Mouse (Mus musculus): Measurements from ENCODE around the gene Plcg2. TPM values are rescaled to one million over a fixed set of nuclear protein-coding genes. Genes with fewer than 3 reads are reported as not detected.

Gene Plcg2
- polyA plus RNA-seq (2014; fragmentation: Nextera tagmentation; extraction: Ambion mirVana): 3.8 and 4.1 TPM in 2 replicates

DNA sequence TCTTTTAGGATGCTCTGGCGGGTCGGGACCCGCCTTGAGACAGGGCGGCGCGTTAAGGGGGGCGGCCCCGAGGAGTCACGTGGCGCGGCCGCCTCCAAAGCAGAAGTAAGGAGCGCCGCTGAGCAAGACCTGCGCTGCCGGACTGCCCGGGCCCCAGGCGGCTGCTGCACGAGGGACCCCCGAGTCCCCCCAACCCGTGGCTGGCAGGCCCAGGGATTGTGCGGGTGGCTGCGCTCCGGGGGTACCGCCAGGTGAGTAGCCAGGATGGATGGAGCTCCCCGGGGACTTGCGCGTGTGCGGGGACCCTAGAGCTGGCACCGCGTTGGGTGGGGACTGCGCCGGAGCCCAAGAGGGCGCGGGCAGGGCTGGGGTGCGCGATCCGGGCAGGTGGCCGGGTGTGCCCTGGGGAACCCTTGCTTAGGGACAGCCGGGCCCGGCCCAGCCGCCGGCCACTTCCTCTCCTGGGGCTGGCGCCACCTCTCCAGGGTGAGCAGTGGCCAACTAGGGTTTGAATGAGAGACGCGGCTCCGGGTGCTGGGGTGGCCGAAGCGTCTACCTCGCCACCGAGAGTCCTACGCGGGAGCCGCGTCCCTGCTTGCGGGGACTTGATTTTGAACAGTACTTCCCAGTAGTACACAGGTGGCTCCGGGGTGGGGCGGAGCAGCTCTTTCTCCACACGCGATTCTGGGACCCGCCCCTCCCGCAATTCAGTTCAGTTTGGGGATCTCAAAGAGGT lies at the start of gene Plcg2:
Gene Plcg2 (plus strand): TSS at position 113 of the 736 bp plus-strand sequence.
- peak within 1 kb of the TSS; percentile 64 for H3K9ac ChIP-seq (ENCODE audit: low read depth, low read length)
- H3K27ac ChIP-seq (replicated peaks; ENCODE audit: low read depth, low read length): no peak within 1 kb of the TSS; the same call in 1 of the 2 replicates
- DNase-seq (ENCODE audit: low spot score) (peak; percentile 30), ATAC-seq (ENCODE audit: low read depth) (peak; percentile 67)
- H3K4me3 ChIP-seq (ENCODE audit: low read depth, low read length): peak within 1 kb of the TSS; percentile 58
- 0 out of 2 replicates have a peak, but pooled peaks cover 10% of the 10 kb centered on the region for H3K4me1 ChIP-seq (ENCODE audit: control insufficient read depth, insufficient read depth, low read length)
- H3K36me3 ChIP-seq (ENCODE audit: control insufficient read depth, insufficient read depth, low read length): no peaks in the 10 kb centered on the region
- H3K27me3 ChIP-seq (replicated peaks; ENCODE audit: control insufficient read depth, insufficient read depth, low read length): peaks cover 21% of the 10 kb centered on the region
- under 1% methylated on average over 27 of the region's 62 CpGs for WGBS
- peak within 1 kb of the TSS; percentile 99 for H3K4me2 ChIP-seq (ENCODE audit: low read depth, low read length)
- no peaks in the 10 kb centered on the region for H3K9me3 ChIP-seq (ENCODE audit: control insufficient read depth, low read length)

DNA sequence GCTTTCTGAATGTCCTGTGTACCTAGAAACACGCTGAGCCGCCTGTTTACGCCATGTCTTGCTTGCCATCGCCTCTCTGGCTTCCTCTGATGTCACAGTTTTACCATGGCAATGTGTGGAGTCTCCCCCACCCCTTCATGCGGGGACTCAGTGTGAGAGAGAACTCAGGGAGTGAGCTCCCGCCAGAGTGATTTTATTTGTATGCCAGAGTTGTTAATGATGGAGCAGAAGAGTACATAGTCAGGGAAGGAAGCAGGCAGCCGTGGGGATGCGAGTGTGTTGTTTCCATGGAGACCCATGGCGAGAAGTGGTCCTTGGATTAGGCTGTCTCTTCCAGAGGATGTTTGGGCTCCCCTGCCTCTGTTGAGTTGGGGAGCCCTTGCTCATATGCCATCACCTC lies 47.0 kb upstream of the Plcg2 start:
- no peaks in the 10 kb centered on the region for H3K9me3 ChIP-seq (ENCODE audit: control insufficient read depth, low read length)
- 86% methylated on average over 9 of the region's 9 CpGs for WGBS

DNA sequence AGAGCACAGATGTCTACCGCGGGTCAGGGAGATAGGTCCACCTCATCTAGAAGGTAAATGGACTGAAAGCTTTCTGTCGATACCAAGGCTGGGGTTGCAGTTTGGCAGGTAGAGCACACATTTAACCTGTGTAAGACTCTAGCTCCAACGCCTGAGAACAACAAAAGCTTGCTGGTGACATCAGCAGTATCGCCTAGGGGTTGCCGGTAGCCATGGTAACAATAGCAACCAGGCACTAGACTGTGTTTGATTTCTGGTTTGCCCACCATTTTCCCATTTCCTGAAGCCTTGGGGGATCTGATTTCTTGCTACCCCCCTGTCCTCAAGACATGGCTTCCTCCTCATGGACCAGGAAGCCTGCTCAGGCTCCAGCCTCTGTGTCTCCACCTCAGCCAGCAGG lies 44.1 kb upstream of the Plcg2 start:
- Histone ChIP-seq H3K4me1 (ENCODE audit: control insufficient read depth, insufficient read depth, low read length) (no peaks in the 10 kb centered on the region), H3K9ac (ENCODE audit: low read depth, low read length) (no peak overlapping the region), H3K27ac (replicated peaks; ENCODE audit: low read depth, low read length) (no peak overlapping the region), H3K36me3 (ENCODE audit: control insufficient read depth, insufficient read depth, low read length) (peaks cover 88% of the 10 kb centered on the region), H3K9me3 (ENCODE audit: control insufficient read depth, low read length) (no peaks in the 10 kb centered on the region), H3K4me2 (ENCODE audit: low read depth, low read length) (no peak overlapping the region), H3K27me3 (replicated peaks; ENCODE audit: control insufficient read depth, insufficient read depth, low read length) (no peaks in the 10 kb centered on the region), H3K4me3 (ENCODE audit: low read depth, low read length) (no peak overlapping the region)
- WGBS: 80% methylated on average over 6 of the region's 6 CpGs
- ATAC-seq (ENCODE audit: low read depth) (no peak), DNase-seq (ENCODE audit: low spot score) (no peak)

More for the DNA sequence above, 47.0 kb upstream of the Plcg2 start:
- no peaks in the 10 kb centered on the region for H3K27me3 ChIP-seq (replicated peaks; ENCODE audit: control insufficient read depth, insufficient read depth, low read length)
- no peaks in the 10 kb centered on the region for H3K4me1 ChIP-seq (ENCODE audit: control insufficient read depth, insufficient read depth, low read length)
- no peak overlapping the region for H3K27ac ChIP-seq (replicated peaks; ENCODE audit: low read depth, low read length)
- H3K36me3 ChIP-seq (ENCODE audit: control insufficient read depth, insufficient read depth, low read length): peaks cover 91% of the 10 kb centered on the region
- no peak overlapping the region for H3K9ac ChIP-seq (ENCODE audit: low read depth, low read length)
- no peak overlapping the region for H3K4me2 ChIP-seq (ENCODE audit: low read depth, low read length)
- H3K4me3 ChIP-seq (ENCODE audit: low read depth, low read length): no peak overlapping the region
- no peak for DNase-seq (ENCODE audit: low spot score)
- ATAC-seq (ENCODE audit: low read depth): no peak

DNA sequence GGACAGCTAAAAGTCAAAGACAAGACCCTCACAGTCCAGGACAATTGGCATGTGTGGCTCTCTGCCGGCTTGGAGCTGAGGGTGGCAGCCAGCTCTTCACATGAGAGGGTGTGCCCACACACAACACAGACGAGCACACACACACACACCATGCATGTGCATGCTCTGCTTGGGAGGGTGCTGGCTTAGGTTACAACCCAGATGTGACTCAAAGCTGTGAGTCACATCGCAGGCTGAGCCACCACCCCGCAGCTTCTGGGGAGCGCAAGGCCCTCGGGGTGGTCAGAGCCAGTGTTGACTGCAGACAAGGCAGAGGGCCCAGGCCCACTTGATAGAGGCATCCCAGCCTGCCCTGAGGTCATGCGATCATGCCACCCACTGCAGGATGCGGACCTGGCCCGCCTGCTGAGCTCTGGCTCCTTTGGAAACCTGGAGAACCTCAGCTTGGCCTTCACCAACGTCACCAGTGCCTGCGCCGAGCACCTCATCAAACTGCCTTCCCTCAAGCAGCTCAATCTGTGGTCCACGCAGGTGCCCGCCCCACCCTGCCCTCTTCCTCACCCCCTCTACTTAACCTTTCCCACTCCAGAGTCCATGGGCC lies 43.5 kb upstream of the Plcg2 start:
- Histone ChIP-seq H3K4me1 (ENCODE audit: control insufficient read depth, insufficient read depth, low read length) (no peaks in the 10 kb centered on the region), H3K4me3 (ENCODE audit: low read depth, low read length) (no peak overlapping the region), H3K9ac (ENCODE audit: low read depth, low read length) (no peak overlapping the region), H3K27me3 (replicated peaks; ENCODE audit: control insufficient read depth, insufficient read depth, low read length) (no peaks in the 10 kb centered on the region), H3K9me3 (ENCODE audit: control insufficient read depth, low read length) (no peaks in the 10 kb centered on the region), H3K36me3 (ENCODE audit: control insufficient read depth, insufficient read depth, low read length) (peaks cover 83% of the 10 kb centered on the region), H3K4me2 (ENCODE audit: low read depth, low read length) (no peak overlapping the region), H3K27ac (replicated peaks; ENCODE audit: low read depth, low read length) (no peak overlapping the region)
- ATAC-seq (ENCODE audit: low read depth) (no peak), DNase-seq (ENCODE audit: low spot score) (no peak)
- WGBS: 93% methylated on average over 12 of the region's 14 CpGs

DNA sequence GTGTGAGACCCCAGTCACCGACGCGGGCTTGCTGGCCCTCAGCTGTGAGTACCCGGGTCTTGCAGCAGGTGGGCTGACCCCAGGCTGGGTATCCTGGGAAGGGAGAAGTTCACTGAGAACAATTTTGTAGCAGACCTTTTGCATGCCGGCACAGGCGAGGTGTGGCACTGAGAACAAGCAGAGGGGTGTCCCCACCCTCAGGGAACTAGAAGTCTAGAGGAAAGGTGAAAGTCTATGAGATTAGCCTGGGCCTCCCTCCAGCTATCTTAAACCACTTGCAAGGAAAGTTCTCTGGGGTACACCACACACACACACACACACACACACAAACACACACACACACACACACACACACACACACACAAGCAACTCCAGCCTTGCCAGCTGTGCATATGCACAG lies 42.4 kb upstream of the Plcg2 start:
- no peak overlapping the region for H3K4me3 ChIP-seq (ENCODE audit: low read depth, low read length)
- ATAC-seq (ENCODE audit: low read depth) (no peak), DNase-seq (ENCODE audit: low spot score) (no peak)
- WGBS: 84% methylated on average over 6 of the region's 6 CpGs
- no peaks in the 10 kb centered on the region for H3K9me3 ChIP-seq (ENCODE audit: control insufficient read depth, low read length)
- no peaks in the 10 kb centered on the region for H3K4me1 ChIP-seq (ENCODE audit: control insufficient read depth, insufficient read depth, low read length)
- no peaks in the 10 kb centered on the region for H3K27me3 ChIP-seq (replicated peaks; ENCODE audit: control insufficient read depth, insufficient read depth, low read length)
- no peak overlapping the region for H3K4me2 ChIP-seq (ENCODE audit: low read depth, low read length)
- no peak overlapping the region for H3K9ac ChIP-seq (ENCODE audit: low read depth, low read length)
- peaks cover 75% of the 10 kb centered on the region for H3K36me3 ChIP-seq (ENCODE audit: control insufficient read depth, insufficient read depth, low read length)
- no peak overlapping the region for H3K27ac ChIP-seq (replicated peaks; ENCODE audit: low read depth, low read length)

DNA sequence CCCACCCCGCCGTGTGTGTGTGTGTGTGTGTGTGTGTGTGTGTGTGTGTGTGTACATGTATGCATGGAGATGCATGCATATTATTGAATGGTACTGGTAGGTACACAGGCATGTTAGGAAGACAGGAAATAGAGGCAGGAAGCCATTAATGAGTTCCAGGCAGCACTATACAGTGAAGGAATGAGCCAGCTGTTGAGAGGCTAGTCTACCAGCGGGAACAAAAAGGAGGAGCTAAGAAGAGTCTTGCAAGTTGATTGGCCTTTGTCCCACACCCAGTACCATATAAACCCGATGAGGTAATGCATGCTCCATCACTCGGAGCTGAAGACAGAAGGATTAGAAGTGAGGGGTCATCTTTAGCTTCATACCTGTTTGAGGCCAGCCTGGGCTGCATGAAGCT lies 39.7 kb upstream of the Plcg2 start:
- Histone ChIP-seq H3K27ac (replicated peaks; ENCODE audit: low read depth, low read length) (no peak overlapping the region), H3K9ac (ENCODE audit: low read depth, low read length) (no peak overlapping the region), H3K27me3 (replicated peaks; ENCODE audit: control insufficient read depth, insufficient read depth, low read length) (no peaks in the 10 kb centered on the region), H3K36me3 (ENCODE audit: control insufficient read depth, insufficient read depth, low read length) (peaks cover 48% of the 10 kb centered on the region), H3K9me3 (ENCODE audit: control insufficient read depth, low read length) (no peaks in the 10 kb centered on the region), H3K4me1 (ENCODE audit: control insufficient read depth, insufficient read depth, low read length) (no peaks in the 10 kb centered on the region), H3K4me3 (ENCODE audit: low read depth, low read length) (no peak overlapping the region), H3K4me2 (ENCODE audit: low read depth, low read length) (no peak overlapping the region)
- 46% methylated on average over 4 of the region's 5 CpGs for WGBS
- DNase-seq (ENCODE audit: low spot score) (peak; percentile 54), ATAC-seq (ENCODE audit: low read depth) (0 out of 2 replicates have a peak, but pooled peaks have one; percentile 19)

DNA sequence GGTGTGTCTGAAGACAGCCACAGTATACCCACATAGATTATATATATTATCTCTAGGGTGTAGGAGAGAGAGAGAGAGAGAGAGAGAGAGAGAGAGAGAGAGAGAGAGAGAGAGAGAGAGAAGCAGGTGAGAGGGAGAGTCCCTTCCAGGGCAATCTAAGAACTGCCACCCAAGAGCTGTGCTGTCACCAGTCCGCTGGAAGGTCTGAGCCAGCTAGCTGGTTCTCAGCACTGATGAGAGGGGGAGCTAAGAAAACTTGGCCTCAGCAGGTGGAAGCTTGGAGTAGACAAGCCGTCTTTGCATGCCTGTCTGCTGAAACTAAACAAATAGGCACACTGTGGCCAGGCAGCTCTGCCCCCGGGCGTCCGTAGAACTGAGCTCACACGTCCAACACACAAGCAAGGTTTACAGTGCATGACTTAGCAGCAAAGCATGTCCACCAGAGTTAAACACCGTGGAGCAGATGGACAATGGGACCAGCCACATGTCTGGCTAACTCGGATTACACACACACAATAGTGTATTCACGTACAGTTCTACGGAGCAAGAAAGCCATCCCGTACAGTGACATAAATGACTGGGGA lies 35.3 kb upstream of the Plcg2 start:
- 63% methylated on average over 11 of the region's 11 CpGs for WGBS

DNA sequence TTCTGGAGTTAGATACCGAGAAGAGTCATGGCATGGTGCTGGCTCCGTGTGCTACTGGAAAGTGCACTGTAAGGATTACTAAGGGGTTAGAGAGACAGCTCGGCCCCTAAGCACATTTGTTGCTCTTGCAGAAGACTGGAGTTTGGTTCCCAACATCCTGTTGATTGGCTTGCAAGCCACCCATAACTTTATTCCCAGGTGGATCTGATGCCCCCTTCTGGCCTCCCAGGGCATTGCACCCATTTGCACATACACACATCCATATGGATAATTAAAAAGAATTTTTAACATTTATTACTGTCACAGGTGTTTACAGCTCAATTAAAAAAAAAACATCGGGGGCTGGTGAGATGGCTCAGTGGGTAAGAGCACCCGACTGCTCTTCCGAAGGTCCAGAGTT lies 33.6 kb upstream of the Plcg2 start:
- ATAC-seq (ENCODE audit: low read depth) (no peak), DNase-seq (ENCODE audit: low spot score) (no peak)
- no peak overlapping the region for H3K4me3 ChIP-seq (ENCODE audit: low read depth, low read length)
- H3K9ac ChIP-seq (ENCODE audit: low read depth, low read length): no peak overlapping the region
- WGBS: 94% methylated on average over 6 of the region's 6 CpGs
- no peak overlapping the region for H3K4me2 ChIP-seq (ENCODE audit: low read depth, low read length)
- 0 out of 2 replicates have a peak, but pooled peaks cover 3% of the 10 kb centered on the region for H3K36me3 ChIP-seq (ENCODE audit: control insufficient read depth, insufficient read depth, low read length)
- no peaks in the 10 kb centered on the region for H3K27me3 ChIP-seq (replicated peaks; ENCODE audit: control insufficient read depth, insufficient read depth, low read length)
- no peak overlapping the region for H3K27ac ChIP-seq (replicated peaks; ENCODE audit: low read depth, low read length)
- H3K4me1 ChIP-seq (ENCODE audit: control insufficient read depth, insufficient read depth, low read length): no peaks in the 10 kb centered on the region
- H3K9me3 ChIP-seq (ENCODE audit: control insufficient read depth, low read length): no peaks in the 10 kb centered on the region

More for the DNA sequence above, 35.3 kb upstream of the Plcg2 start:
- Histone ChIP-seq H3K9me3 (ENCODE audit: control insufficient read depth, low read length) (no peaks in the 10 kb centered on the region), H3K36me3 (ENCODE audit: control insufficient read depth, insufficient read depth, low read length) (peaks cover 5% of the 10 kb centered on the region; the same call in 1 of the 2 replicates), H3K4me1 (ENCODE audit: control insufficient read depth, insufficient read depth, low read length) (no peaks in the 10 kb centered on the region), H3K9ac (ENCODE audit: low read depth, low read length) (no peak overlapping the region), H3K4me2 (ENCODE audit: low read depth, low read length) (no peak overlapping the region), H3K4me3 (ENCODE audit: low read depth, low read length) (no peak overlapping the region), H3K27ac (replicated peaks; ENCODE audit: low read depth, low read length) (no peak overlapping the region), H3K27me3 (replicated peaks; ENCODE audit: control insufficient read depth, insufficient read depth, low read length) (no peaks in the 10 kb centered on the region)
- ATAC-seq (ENCODE audit: low read depth) (peak; percentile 26), DNase-seq (ENCODE audit: low spot score) (peak; percentile 20)

All from embryonic facial prominence, embryonic 14.5 days (tissue).